Mouse (Mus musculus): Measurements from ENCODE around the gene Tsx. TPM values are rescaled to one million over a fixed set of nuclear protein-coding genes. Genes with fewer than 3 reads are reported as not detected.

Gene Tsx
- polyA plus RNA-seq (2014; fragmentation: Illumina TruSeq; extraction: RNeasy Lipid Tissue Mini Kit (QIAGEN cat#74804); ENCODE audit: low read depth, low replicate concordance): not detected

DNA sequence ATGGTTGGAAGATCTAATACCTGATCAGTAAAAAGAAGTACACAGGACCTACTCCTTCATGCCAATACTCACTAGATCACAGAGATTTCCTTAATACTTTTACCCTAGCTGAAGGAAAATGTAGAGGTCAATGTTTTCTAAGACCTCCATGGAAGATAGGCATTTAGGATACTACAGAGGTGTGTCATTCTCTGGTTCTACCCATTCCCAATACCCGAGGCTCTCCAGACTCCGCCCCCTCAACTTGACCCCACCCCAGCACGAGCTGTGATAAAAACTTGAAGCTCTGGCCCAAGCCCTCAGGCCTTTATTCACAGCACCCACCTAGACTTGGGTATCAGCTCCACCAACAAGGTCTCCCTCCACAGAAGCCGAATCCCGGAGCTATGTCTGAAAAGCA lies at the start of gene Tsx:
Gene Tsx, plus strand, starts transcription at position 301 of the 400 bp plus-strand sequence.

DNA sequence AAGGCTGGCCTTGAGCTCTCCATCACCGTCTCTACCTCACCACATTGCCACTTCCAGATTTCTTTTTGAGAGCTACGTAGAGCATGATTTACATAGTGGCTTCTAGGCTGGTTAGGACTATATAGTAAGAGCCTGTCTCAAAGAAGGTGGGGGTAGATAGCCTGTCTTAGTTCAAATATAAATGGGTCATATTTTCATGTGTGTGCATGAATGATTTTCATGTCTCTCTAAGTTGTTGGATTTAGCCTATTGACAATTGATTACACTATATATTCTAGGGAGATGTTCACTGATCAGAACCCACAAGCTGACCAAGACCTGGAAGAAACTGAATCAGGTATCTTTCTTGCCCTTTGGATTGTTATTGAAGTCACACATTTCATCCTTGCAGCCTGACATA lies 7.4 kb downstream of the Tsx start, which contains the start of gene Gm26992:
Gene Gm26992, plus strand, starts transcription at position 301 of the 400 bp plus-strand sequence.

Other genes starting within 250 kb of the Tsx start
- gene Nap1l2, start 227.8 kb upstream of the Tsx start, polyA plus RNA-seq (2014; fragmentation: Illumina TruSeq; extraction: RNeasy Lipid Tissue Mini Kit (QIAGEN cat#74804); ENCODE audit: low read depth, low replicate concordance): 0.24 TPM
- gene Cdx4, start 93.1 kb upstream of the Tsx start, polyA plus RNA-seq (2014; fragmentation: Illumina TruSeq; extraction: RNeasy Lipid Tissue Mini Kit (QIAGEN cat#74804); ENCODE audit: low read depth, low replicate concordance): 2.3 TPM
- gene Chic1, start 58.0 kb upstream of the Tsx start, polyA plus RNA-seq (2014; fragmentation: Illumina TruSeq; extraction: RNeasy Lipid Tissue Mini Kit (QIAGEN cat#74804); ENCODE audit: low read depth, low replicate concordance): 27.2 TPM
- gene Gm26992, start 7.5 kb downstream of the Tsx start, polyA plus RNA-seq (2014; fragmentation: Illumina TruSeq; extraction: RNeasy Lipid Tissue Mini Kit (QIAGEN cat#74804); ENCODE audit: low read depth, low replicate concordance): not detected
- gene Zcchc13, start 216.1 kb downstream of the Tsx start, polyA plus RNA-seq (2014; fragmentation: Illumina TruSeq; extraction: RNeasy Lipid Tissue Mini Kit (QIAGEN cat#74804); ENCODE audit: low read depth, low replicate concordance): 0.44 TPM

All from kidney, adult 10 weeks (tissue).